Mouse (Mus musculus) forebrain, postnatal 0 days (tissue): Measurements from ENCODE around the gene Inpp4b. TPM values are rescaled to one million over a fixed set of nuclear protein-coding genes. Genes with fewer than 3 reads are reported as not detected.
"Not testable (repeated sequence)": the region's sequence is repeated elsewhere in the genome, so short reads cannot be mapped to it uniquely, and the experiment has no call there.

Source experiments
- ATAC-seq: fragments of 200-750 bp; cut with Nextera tagmentation; 2 replicates; pipeline ENCODE4 v1.8.0; 2017; ENCODE audit warnings: mild to moderate bottlenecking, moderate library complexity
- DNase-seq: peaks from one replicate; pipeline ENCODE4 v3.0.0-alpha.2; 2015
- H3K27ac ChIP-seq: fragments of 300-500 bp; sonication (generic); 2 replicates; pipeline ENCODE4 v1.5.1; 2014; ENCODE audit warnings: low read depth, mild to moderate bottlenecking, antibody characterized with exemption, low read length, moderate library complexity, mixed read lengths
- H3K27me3 ChIP-seq: fragments of 300-500 bp; sonication (generic); 2 replicates; pipeline ENCODE4 v1.6.1; 2014; ENCODE audit warnings: mild to moderate bottlenecking, low read length, mixed read lengths; ENCODE audit not compliant: insufficient read depth
- H3K36me3 ChIP-seq: fragments of 300-500 bp; sonication (generic); 2 replicates; pipeline ENCODE4 v1.6.1; 2014; ENCODE audit warnings: mild to moderate bottlenecking, moderate library complexity; ENCODE audit not compliant: insufficient read depth
- H3K4me1 ChIP-seq: fragments of 300-500 bp; sonication (generic); 2 replicates; pipeline ENCODE4 v1.6.1; 2014; ENCODE audit warnings: antibody characterized with exemption; ENCODE audit not compliant: insufficient read depth
- H3K4me2 ChIP-seq: fragments of 300-500 bp; sonication (generic); 2 replicates; pipeline ENCODE4 v1.6.1; 2014; ENCODE audit warnings: low read depth, mild to moderate bottlenecking, moderate library complexity
- H3K4me3 ChIP-seq: fragments of 300-500 bp; sonication (generic); 2 replicates; pipeline ENCODE4 v1.5.1; 2014; ENCODE audit warnings: low read depth, low read length, mixed read lengths
- H3K9ac ChIP-seq: fragments of 300-500 bp; sonication (generic); 2 replicates; pipeline ENCODE4 v1.6.1; 2014; ENCODE audit warnings: mild to moderate bottlenecking
- H3K9me3 ChIP-seq: fragments of 300-500 bp; sonication (generic); 2 replicates; pipeline ENCODE4 v1.6.1; 2016; ENCODE audit warnings: low read length
- CTCF ChIP-seq: sonication (generic); IDR thresholded peaks from 2 replicates; pipeline ENCODE4 v1.5.1; 2016; ENCODE audit warnings: antibody characterized with exemption, control low read depth, low read depth
- WGBS: fragments of 180-500 bp; shearing (Covaris S2); extraction: QIAGEN DNeasy Blood & Tissue Kit; methylation state at CpG from one replicate; pipeline ENCODE4 v1.1.7; 2014; 5-methylcytosine and 5-hydroxymethylcytosine counted together
- polyA plus RNA-seq: library from polyadenylated mRNA; unstranded; fragments of >200 nt; fragmentation: Nextera tagmentation; extraction: Ambion mirVana; gene quantifications from 2 replicates; pipeline ENCODE4 v1.2.1, GENCODE M21; 2015
- total RNA-seq: library from RNA; depleted of rRNA; stranded (reverse); fragments of >200 nt; gene quantifications from 2 replicates; pipeline ENCODE4 v1.2.3, GENCODE M21; 2014

Gene Inpp4b
- total and polyA plus RNA-seq, 2 experiments from 2014 or later: 6.7 to 10.6 TPM

GRCm38 (mm10) chr8:81806797-81807196, 464.4 kb downstream of the Inpp4b start:
- Histone ChIP-seq H3K4me1 (no peaks in the 10 kb centered on the region), H3K27me3 (no peaks in the 10 kb centered on the region), H3K9ac (no peak overlapping the region), H3K4me3 (no peak overlapping the region), H3K27ac (no peak overlapping the region), H3K4me2 (no peak overlapping the region), H3K9me3 (no peaks in the 10 kb centered on the region), H3K36me3 (no peaks in the 10 kb centered on the region)
- DNase-seq: peak; percentile 67
- TF ChIP-seq CTCF: peak; percentile 80
- peak; percentile 84 for ATAC-seq

- DNase-seq (no peak), ATAC-seq (no peak)
- 64% methylated on average over 6 of the region's 6 CpGs for WGBS
- H3K4me1 ChIP-seq: 0 out of 2 replicates have a peak, but pooled peaks cover 4% of the 10 kb centered on the region
- no peak for TF ChIP-seq CTCF
- H3K27me3 ChIP-seq: no peaks in the 10 kb centered on the region
- H3K4me2 ChIP-seq: no peak overlapping the region
- H3K36me3 ChIP-seq: no peaks in the 10 kb centered on the region
- H3K9ac ChIP-seq: no peak overlapping the region
- no peak overlapping the region for H3K27ac ChIP-seq
- no peaks in the 10 kb centered on the region for H3K9me3 ChIP-seq
- H3K4me3 ChIP-seq: no peak overlapping the region
Observed at GRCm38 (mm10) chr8:81807578-81807977, 465.2 kb downstream of the Inpp4b start.

DNA sequence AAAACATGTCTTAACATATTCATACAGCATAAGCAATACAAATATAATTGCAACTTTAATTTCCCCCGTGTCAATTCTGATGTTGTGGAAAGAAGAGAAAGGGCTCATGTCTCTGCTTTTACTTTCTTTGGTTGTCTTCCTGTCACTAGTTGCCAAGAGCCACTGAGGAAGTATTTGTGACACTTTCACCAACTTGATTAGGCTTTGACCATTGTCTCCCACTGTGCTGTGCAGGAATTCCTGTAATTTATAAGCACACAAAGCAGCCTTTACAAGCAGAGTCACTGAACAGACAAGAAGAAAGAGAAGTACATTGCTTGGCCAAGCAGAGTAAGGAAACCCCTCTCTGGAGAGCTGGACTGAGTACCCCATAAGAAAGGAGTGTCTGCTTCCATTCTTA, 466.1 kb downstream of the Inpp4b start:
- TF ChIP-seq CTCF: no peak
- no peaks in the 10 kb centered on the region for H3K9me3 ChIP-seq
- H3K27ac ChIP-seq: no peak overlapping the region
- no peak overlapping the region for H3K4me2 ChIP-seq
- 0 out of 2 replicates have a peak, but pooled peaks cover 4% of the 10 kb centered on the region for H3K4me1 ChIP-seq
- no peaks in the 10 kb centered on the region for H3K36me3 ChIP-seq
- WGBS: 50% methylated on average over 1 of the region's 1 CpGs
- ATAC-seq: no peak
- H3K4me3 ChIP-seq: no peak overlapping the region
- H3K9ac ChIP-seq: no peak overlapping the region
- no peaks in the 10 kb centered on the region for H3K27me3 ChIP-seq
- no peak for DNase-seq

GRCm38 (mm10) chr8:81809414-81809813, 467.1 kb downstream of the Inpp4b start:
- H3K4me3 ChIP-seq, H3K27ac ChIP-seq, H3K27me3 ChIP-seq, H3K9ac ChIP-seq, ATAC-seq, H3K9me3 ChIP-seq, DNase-seq, H3K4me2 ChIP-seq, H3K36me3 ChIP-seq, H3K4me1 ChIP-seq: not testable (repeated sequence)

GRCm38 (mm10) chr8:81812051-81812751, 469.8 kb downstream of the Inpp4b start:
- TF ChIP-seq CTCF: peak; percentile 34
- Histone ChIP-seq H3K27ac (no peak overlapping the region), H3K9me3 (no peaks in the 10 kb centered on the region), H3K9ac (no peak overlapping the region), H3K4me3 (no peak overlapping the region), H3K4me2 (no peak overlapping the region), H3K4me1 (0 out of 2 replicates have a peak, but pooled peaks cover 4% of the 10 kb centered on the region), H3K27me3 (no peaks in the 10 kb centered on the region), H3K36me3 (no peaks in the 10 kb centered on the region)
- peak; percentile 35 for DNase-seq
- peak; percentile 77 for ATAC-seq
- WGBS: 4% methylated on average over 3 of the region's 3 CpGs

DNA sequence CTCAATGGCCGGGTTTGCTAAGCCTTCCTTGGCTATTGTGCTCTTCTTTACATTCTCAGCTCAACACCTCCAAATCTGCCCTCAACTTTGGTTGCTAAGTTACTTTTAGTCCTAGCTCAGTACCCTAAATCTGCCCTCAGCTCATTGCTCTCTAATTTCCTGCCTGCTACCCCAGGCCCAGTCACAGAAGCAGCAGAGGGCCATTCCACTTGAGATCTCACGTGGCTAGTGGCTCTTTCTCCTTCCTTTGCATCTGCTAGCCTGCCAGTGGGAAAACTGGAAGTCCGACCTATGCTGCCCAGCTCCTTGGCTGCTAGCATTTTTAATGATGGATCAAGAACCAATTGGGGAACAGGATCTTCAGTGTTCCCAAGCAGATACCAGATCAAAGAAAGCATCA, 472.4 kb downstream of the Inpp4b start:
- no peak overlapping the region for H3K4me3 ChIP-seq
- no peak for DNase-seq
- WGBS: 33% methylated on average over 3 of the region's 3 CpGs
- TF ChIP-seq CTCF: no peak
- H3K9me3 ChIP-seq: no peaks in the 10 kb centered on the region
- no peak overlapping the region for H3K27ac ChIP-seq
- H3K4me2 ChIP-seq: no peak overlapping the region
- no peak for ATAC-seq
- no peak overlapping the region for H3K9ac ChIP-seq
- no peaks in the 10 kb centered on the region for H3K27me3 ChIP-seq
- no peaks in the 10 kb centered on the region for H3K36me3 ChIP-seq
- 0 out of 2 replicates have a peak, but pooled peaks cover 4% of the 10 kb centered on the region for H3K4me1 ChIP-seq

- H3K27me3 ChIP-seq: no peaks in the 10 kb centered on the region
- H3K4me3 ChIP-seq: no peak overlapping the region
- ATAC-seq: no peak
- H3K36me3 ChIP-seq: no peaks in the 10 kb centered on the region
- no peaks in the 10 kb centered on the region for H3K9me3 ChIP-seq
- no peak for TF ChIP-seq CTCF
- H3K27ac ChIP-seq: no peak overlapping the region
- H3K4me1 ChIP-seq: 0 out of 2 replicates have a peak, but pooled peaks cover 4% of the 10 kb centered on the region
- no peak overlapping the region for H3K9ac ChIP-seq
- DNase-seq: no peak
- WGBS: 69% methylated on average over 4 of the region's 4 CpGs
- H3K4me2 ChIP-seq: no peak overlapping the region
Observed at GRCm38 (mm10) chr8:81815551-81815950, 473.2 kb downstream of the Inpp4b start.
